Mouse (Mus musculus) kidney, embryonic 16.5 days (tissue): ENCODE results near the gene Mipep. TPM values are rescaled to one million over a fixed set of nuclear protein-coding genes. Genes with fewer than 3 reads are reported as not detected.

ENCODE experiments used
- ATAC-seq: fragments of 200-750 bp; cut with Nextera tagmentation; 2 replicates; pipeline ENCODE4 v1.8.0; 2017; ENCODE audit warnings: moderate TSS enrichment; ENCODE audit not compliant: low FRiP score, low TSS enrichment
- H3K27ac ChIP-seq: fragments of 300-500 bp; sonication (generic); 2 replicates; pipeline ENCODE4 v1.5.1; 2014; ENCODE audit warnings: low read length
- H3K27me3 ChIP-seq: fragments of 300-500 bp; sonication (generic); 2 replicates; pipeline ENCODE4 v1.6.1; 2014; ENCODE audit warnings: low read length, control low read depth, mixed read lengths; ENCODE audit not compliant: insufficient read depth
- H3K36me3 ChIP-seq: fragments of 300-500 bp; sonication (generic); 2 replicates; pipeline ENCODE4 v1.6.1; 2014; ENCODE audit warnings: low read length, control low read depth, mixed read lengths; ENCODE audit not compliant: insufficient read depth
- H3K4me1 ChIP-seq: fragments of 300-500 bp; sonication (generic); 2 replicates; pipeline ENCODE4 v1.6.1; 2014; ENCODE audit warnings: low read length, control low read depth, mixed read lengths; ENCODE audit not compliant: insufficient read depth
- H3K4me2 ChIP-seq: fragments of 300-500 bp; sonication (generic); replicated peaks from 2 replicates; pipeline ENCODE4 v1.6.1; 2014; ENCODE audit warnings: low read depth, low read length
- H3K4me3 ChIP-seq: fragments of 300-500 bp; sonication (generic); 2 replicates; pipeline ENCODE4 v1.5.1; 2014; ENCODE audit warnings: mild to moderate bottlenecking, low read length
- H3K9ac ChIP-seq: fragments of 300-500 bp; sonication (generic); replicated peaks from 2 replicates; pipeline ENCODE4 v1.6.1; 2014; ENCODE audit warnings: low read length
- H3K9me3 ChIP-seq: fragments of 300-500 bp; sonication (generic); 2 replicates; pipeline ENCODE4 v1.6.1; 2016; ENCODE audit warnings: low read length, control low read depth
- WGBS: fragments of 180-500 bp; shearing (Covaris S2); extraction: QIAGEN DNeasy Blood & Tissue Kit; methylation state at CpG from one replicate; pipeline ENCODE4 v1.1.7; 2014; 5-methylcytosine and 5-hydroxymethylcytosine counted together
- polyA plus RNA-seq: library from polyadenylated mRNA; unstranded; fragments of >200 nt; fragmentation: Nextera tagmentation; extraction: Ambion mirVana; gene quantifications from 2 replicates; pipeline ENCODE4 v1.2.1, GENCODE M21; 2015

Gene Mipep
- polyA plus RNA-seq, 1 experiment from 2014 or later: 24.6 TPM

- Histone ChIP-seq H3K4me3 (no peak overlapping the region), H3K4me2 (no peak overlapping the region), H3K27me3 (no peaks in the 10 kb centered on the region), H3K27ac (no peak overlapping the region), H3K9ac (no peak overlapping the region), H3K9me3 (no peaks in the 10 kb centered on the region), H3K4me1 (no peaks in the 10 kb centered on the region), H3K36me3 (peaks cover 61% of the 10 kb centered on the region)
- WGBS: 92% methylated on average over 5 of the region's 5 CpGs
- no peak for ATAC-seq
Measured at GRCm38 (mm10) chr14:60754656-60755055, 29.7 kb upstream of the Mipep start.

GRCm38 (mm10) chr14:60756271-60756670 is 28.1 kb upstream of the Mipep start:
- ATAC-seq: peak; percentile 47; the same call in 1 of the 2 replicates
- peaks cover 65% of the 10 kb centered on the region for H3K36me3 ChIP-seq
- no peaks in the 10 kb centered on the region for H3K27me3 ChIP-seq
- H3K9ac ChIP-seq: no peak overlapping the region
- H3K27ac ChIP-seq: no peak overlapping the region
- no peak overlapping the region for H3K4me3 ChIP-seq
- H3K4me1 ChIP-seq: no peaks in the 10 kb centered on the region
- H3K9me3 ChIP-seq: no peaks in the 10 kb centered on the region
- 71% methylated on average over 15 of the region's 15 CpGs for WGBS
- H3K4me2 ChIP-seq: no peak overlapping the region

- no peaks in the 10 kb centered on the region for H3K27me3 ChIP-seq
- H3K9ac ChIP-seq: no peak overlapping the region
- peaks cover 64% of the 10 kb centered on the region for H3K36me3 ChIP-seq
- H3K4me3 ChIP-seq: no peak overlapping the region
- WGBS: 98% methylated on average over 8 of the region's 8 CpGs
- no peak for ATAC-seq
- H3K4me2 ChIP-seq: no peak overlapping the region
- no peak overlapping the region for H3K27ac ChIP-seq
- H3K9me3 ChIP-seq: no peaks in the 10 kb centered on the region
- no peaks in the 10 kb centered on the region for H3K4me1 ChIP-seq
Measured at GRCm38 (mm10) chr14:60757265-60757664, 27.1 kb upstream of the Mipep start.

GRCm38 (mm10) chr14:60757722-60758121 is 26.7 kb upstream of the Mipep start:
- WGBS: 92% methylated on average over 7 of the region's 7 CpGs
- H3K4me2 ChIP-seq: no peak overlapping the region
- H3K4me1 ChIP-seq: 0 out of 2 replicates have a peak, but pooled peaks cover 2% of the 10 kb centered on the region
- H3K9ac ChIP-seq: no peak overlapping the region
- H3K36me3 ChIP-seq: peaks cover 64% of the 10 kb centered on the region
- H3K27ac ChIP-seq: no peak overlapping the region
- no peaks in the 10 kb centered on the region for H3K9me3 ChIP-seq
- no peak overlapping the region for H3K4me3 ChIP-seq
- H3K27me3 ChIP-seq: no peaks in the 10 kb centered on the region
- no peak for ATAC-seq

- 96% methylated on average over 8 of the region's 8 CpGs for WGBS
- no peak overlapping the region for H3K27ac ChIP-seq
- H3K4me1 ChIP-seq: 0 out of 2 replicates have a peak, but pooled peaks cover 3% of the 10 kb centered on the region
- ATAC-seq: no peak
- H3K27me3 ChIP-seq: no peaks in the 10 kb centered on the region
- H3K9ac ChIP-seq: no peak overlapping the region
- no peak overlapping the region for H3K4me3 ChIP-seq
- H3K36me3 ChIP-seq: peaks cover 59% of the 10 kb centered on the region
- no peak overlapping the region for H3K4me2 ChIP-seq
- H3K9me3 ChIP-seq: no peaks in the 10 kb centered on the region
Measured at GRCm38 (mm10) chr14:60759097-60759496, 25.3 kb upstream of the Mipep start.

GRCm38 (mm10) chr14:60761801-60762200 is 22.6 kb upstream of the Mipep start:
- Histone ChIP-seq H3K4me1 (peaks cover 13% of the 10 kb centered on the region), H3K9me3 (no peaks in the 10 kb centered on the region), H3K4me3 (no peak overlapping the region), H3K27me3 (no peaks in the 10 kb centered on the region), H3K9ac (no peak overlapping the region), H3K27ac (no peak overlapping the region), H3K4me2 (no peak overlapping the region), H3K36me3 (peaks cover 44% of the 10 kb centered on the region)
- no peak for ATAC-seq
- 75% methylated on average over 10 of the region's 10 CpGs for WGBS

GRCm38 (mm10) chr14:60762754-60763153 is 21.6 kb upstream of the Mipep start:
- Histone ChIP-seq H3K27me3 (no peaks in the 10 kb centered on the region), H3K4me3 (no peak overlapping the region), H3K9me3 (no peaks in the 10 kb centered on the region), H3K36me3 (peaks cover 34% of the 10 kb centered on the region), H3K27ac (peak overlapping the region; percentile 17; the same call in 1 of the 2 replicates), H3K4me1 (peaks cover 13% of the 10 kb centered on the region), H3K4me2 (no peak overlapping the region), H3K9ac (no peak overlapping the region)
- WGBS: 50% methylated on average over 7 of the region's 7 CpGs
- no peak for ATAC-seq

DNA sequence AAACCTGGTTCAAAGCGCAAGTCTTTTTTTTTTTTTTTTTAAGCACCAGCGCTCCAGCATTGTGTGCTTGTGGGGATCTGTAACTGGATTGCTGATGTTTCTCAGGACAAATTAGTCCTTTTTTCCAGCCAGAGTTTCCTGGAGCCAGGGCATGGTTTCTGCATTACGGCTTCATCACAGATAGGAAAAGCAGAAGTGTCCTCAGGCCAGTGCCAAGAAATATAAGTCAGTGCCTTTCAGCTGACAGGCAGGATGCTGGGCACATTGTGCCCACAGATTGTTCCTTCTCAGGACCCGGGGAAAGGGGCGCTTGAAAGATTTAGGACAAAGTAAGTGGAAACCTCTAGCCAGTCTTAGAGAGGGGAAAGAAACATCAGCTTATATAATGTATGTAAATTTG is 20.6 kb upstream of the Mipep start:
- peaks cover 13% of the 10 kb centered on the region for H3K4me1 ChIP-seq
- no peak overlapping the region for H3K9ac ChIP-seq
- WGBS: 76% methylated on average over 5 of the region's 5 CpGs
- H3K9me3 ChIP-seq: no peaks in the 10 kb centered on the region
- H3K4me3 ChIP-seq: no peak overlapping the region
- H3K27me3 ChIP-seq: no peaks in the 10 kb centered on the region
- no peak for ATAC-seq
- H3K27ac ChIP-seq: no peak overlapping the region
- peaks cover 26% of the 10 kb centered on the region for H3K36me3 ChIP-seq
- H3K4me2 ChIP-seq: no peak overlapping the region

- ATAC-seq: no peak
- Histone ChIP-seq H3K36me3 (peaks cover 20% of the 10 kb centered on the region), H3K9me3 (no peaks in the 10 kb centered on the region), H3K4me2 (no peak overlapping the region), H3K27ac (peak overlapping the region; percentile 8; the same call in 1 of the 2 replicates), H3K4me1 (peaks cover 13% of the 10 kb centered on the region), H3K9ac (no peak overlapping the region), H3K27me3 (no peaks in the 10 kb centered on the region), H3K4me3 (no peak overlapping the region)
- 46% methylated on average over 4 of the region's 4 CpGs for WGBS
Measured at GRCm38 (mm10) chr14:60764526-60764925, 19.8 kb upstream of the Mipep start.

- Histone ChIP-seq H3K27me3 (no peaks in the 10 kb centered on the region), H3K27ac (peak overlapping the region; percentile 8; the same call in 1 of the 2 replicates), H3K36me3 (peaks cover 16% of the 10 kb centered on the region), H3K9ac (no peak overlapping the region), H3K4me3 (no peak overlapping the region), H3K4me1 (peaks cover 13% of the 10 kb centered on the region), H3K4me2 (no peak overlapping the region), H3K9me3 (no peaks in the 10 kb centered on the region)
- 41% methylated on average over 2 of the region's 2 CpGs for WGBS
- no peak for ATAC-seq
Measured at GRCm38 (mm10) chr14:60765025-60765424, 19.3 kb upstream of the Mipep start.
